ENCODE assay signal across 8 mouse cellular contexts in genomic region chr6:53794323-53794971, GRCm38 (mm10). TPM values are rescaled to one million over a fixed set of nuclear protein-coding genes. Genes with fewer than 3 reads are reported as not detected.
DNase-seq lines count a peak whose midpoint lies in the region; ATAC-seq and TF ChIP-seq lines count a peak whose summit lies in the region.

No protein-coding gene starts in this region.

- TF ChIP-seq CTCF in gastrocnemius, adult 2 months (IDR thresholded peaks at IDR 0.05), result peak; percentile 78
- peak; percentile 80 for TF ChIP-seq CTCF in hindbrain, postnatal 0 days (IDR thresholded peaks at IDR 0.05; ENCODE audit: low read depth)

- peak overlapping the region; percentile 39 for H3K4me2 ChIP-seq in hindbrain, postnatal 0 days (ENCODE audit: low read depth, low read length)
- H3K4me2 ChIP-seq in stomach, embryonic 14.5 days (replicated peaks; ENCODE audit: low read depth, low read length), result peak overlapping the region; percentile 28; the same call in 1 of the 2 replicates

- 10% methylated on average over 17 of the region's 17 CpGs for WGBS in hindbrain, postnatal 0 days
- WGBS in stomach, embryonic 14.5 days, result 11% methylated on average over 17 of the region's 17 CpGs

- intact Hi-C loops in gastrocnemius, adult 2 months (cut with DNase I), result no loop called here

- H3K4me1 ChIP-seq in hindbrain, postnatal 0 days (ENCODE audit: insufficient read depth, low read length), result peaks cover 4% of the 10 kb centered on the region; the same call in 1 of the 2 replicates
- H3K4me1 ChIP-seq in stomach, embryonic 14.5 days (ENCODE audit: control insufficient read depth, insufficient read depth, low read length), result no peaks in the 10 kb centered on the region

- H3K36me3 ChIP-seq in hindbrain, postnatal 0 days (ENCODE audit: insufficient read depth, low read length), result no peaks in the 10 kb centered on the region
- no peaks in the 10 kb centered on the region for H3K36me3 ChIP-seq in stomach, embryonic 14.5 days (ENCODE audit: control insufficient read depth, insufficient read depth, low read length)

- H3K27ac ChIP-seq in gastrocnemius, adult 2 months, result no peak overlapping the region
- H3K27ac ChIP-seq in hindbrain, postnatal 0 days, result no peak overlapping the region
- no peak overlapping the region for H3K27ac ChIP-seq in stomach, embryonic 14.5 days (ENCODE audit: low read length)

- no peak overlapping the region for H3K9ac ChIP-seq in hindbrain, postnatal 0 days (replicated peaks; ENCODE audit: low read length)
- no peak overlapping the region for H3K9ac ChIP-seq in stomach, embryonic 14.5 days (replicated peaks; ENCODE audit: low read depth, low read length)

- peak; percentile 89 for DNase-seq in adrenal gland, postnatal 14 days
- DNase-seq in gastrocnemius, adult 2 months, result peak; percentile 78
- DNase-seq in hindbrain, postnatal 0 days (ENCODE audit: low spot score), result peak; percentile 94
- DNase-seq in left cerebral cortex, adult 18-20 months (ENCODE audit: low spot score in 2 of 2), result peak; percentile 85 to 91
- DNase-seq in c-Kit-positive CD71-positive TER-119-positive erythroid progenitor cells, embryonic 14.5 days (ENCODE audit: low spot score), result no peak

- peak; percentile 79 for ATAC-seq in common myeloid progenitor, adult 5-6 weeks (replicated peaks; ENCODE audit: low read depth, poor library complexity, severe bottlenecking)
- peak; percentile 86 for ATAC-seq in hindbrain, postnatal 0 days
- ATAC-seq in megakaryocyte progenitor cell, adult 5-6 weeks (replicated peaks; ENCODE audit: poor library complexity), result peak; percentile 66
- ATAC-seq in stomach, embryonic 14.5 days (ENCODE audit: insufficient number of reproducible peaks, insufficient read depth, low FRiP score, low read depth), result 0 out of 2 replicates have a peak, but pooled peaks have one; percentile 65

- H3K27me3 ChIP-seq in hindbrain, postnatal 0 days (ENCODE audit: insufficient read depth, low read length), result no peaks in the 10 kb centered on the region
- H3K27me3 ChIP-seq in stomach, embryonic 14.5 days (ENCODE audit: control insufficient read depth, insufficient read depth, low read length), result no peaks in the 10 kb centered on the region; the same call in 1 of the 2 replicates

- H3K9me3 ChIP-seq in hindbrain, postnatal 0 days (ENCODE audit: low read length), result no peaks in the 10 kb centered on the region
- no peaks in the 10 kb centered on the region for H3K9me3 ChIP-seq in stomach, embryonic 14.5 days (ENCODE audit: control insufficient read depth, low read depth, low read length)

- no peak overlapping the region for H3K4me3 ChIP-seq in gastrocnemius, adult 2 months
- H3K4me3 ChIP-seq in hindbrain, postnatal 0 days (ENCODE audit: low read length), result no peak overlapping the region
- H3K4me3 ChIP-seq in stomach, embryonic 14.5 days (ENCODE audit: low read depth, low read length), result no peak overlapping the region

RNA-seq across cellular contexts. Expression of gene Tril, which starts 26.2 kb away (rescaled TPM):
- total RNA-seq in adrenal gland, postnatal 14 days (2021), result 11.1 and 13.3 TPM in 2 replicates
- not detected in 2 replicates for total RNA-seq in common myeloid progenitor, adult 5-6 weeks (2017)
- total RNA-seq in gastrocnemius, adult 2 months (2021), result 1 to 10 TPM; 1.3 to 2.2 TPM
- 73.8 and 83.7 TPM in 2 replicates for total RNA-seq in hindbrain, postnatal 0 days (2014; rRNA removed)
- polyA plus RNA-seq in hindbrain, postnatal 0 days (2015; fragmentation: Nextera tagmentation; extraction: Ambion mirVana), result 35.9 and 39.6 TPM in 2 replicates
- 10 to 100 TPM; 33.0 to 33.6 TPM for total RNA-seq in left cerebral cortex, adult 18-20 months (2021)
- not detected in 2 replicates for total RNA-seq in megakaryocyte progenitor cell, adult 5-6 weeks (2015)
- not detected in 2 replicates for total RNA-seq in megakaryocyte progenitor cell, adult 5-6 weeks (2017)
- 24.0 TPM in 2 replicates for polyA plus RNA-seq in stomach, embryonic 14.5 days (2014; fragmentation: Nextera tagmentation; extraction: Ambion mirVana)
